Mouse (Mus musculus) hindbrain, embryonic 12.5 days (tissue): ENCODE measurements around the gene Klk1b4. TPM values are rescaled to one million over a fixed set of nuclear protein-coding genes. Genes with fewer than 3 reads are reported as not detected.
A peak's percentile ranks its signal among the peaks of the same experiment; 100 is the strongest.

Source experiments
- ATAC-seq: fragments of 200-750 bp; cut with Nextera tagmentation; 2 replicates; pipeline ENCODE4 v1.8.0; 2017; ENCODE audit warnings: moderate TSS enrichment; ENCODE audit not compliant: low FRiP score
- H3K27ac ChIP-seq: fragments of 300-500 bp; sonication (generic); 2 replicates; pipeline ENCODE4 v1.5.1; 2016; ENCODE audit warnings: mild to moderate bottlenecking
- H3K27me3 ChIP-seq: fragments of 300-500 bp; sonication (generic); 2 replicates; pipeline ENCODE4 v1.6.1; 2016; ENCODE audit warnings: mild to moderate bottlenecking
- H3K36me3 ChIP-seq: fragments of 300-500 bp; sonication (generic); 2 replicates; pipeline ENCODE4 v1.6.1; 2016; ENCODE audit warnings: mild to moderate bottlenecking
- H3K4me1 ChIP-seq: fragments of 300-500 bp; sonication (generic); 2 replicates; pipeline ENCODE4 v1.6.1; 2016
- H3K4me2 ChIP-seq: fragments of 300-500 bp; sonication (generic); replicated peaks from 2 replicates; pipeline ENCODE4 v1.6.1; 2016; ENCODE audit warnings: mild to moderate bottlenecking
- H3K4me3 ChIP-seq: fragments of 300-500 bp; sonication (generic); 2 replicates; pipeline ENCODE4 v1.5.1; 2016; ENCODE audit warnings: mild to moderate bottlenecking
- H3K9ac ChIP-seq: fragments of 300-500 bp; sonication (generic); 2 replicates; pipeline ENCODE4 v1.6.1; 2016; ENCODE audit warnings: mild to moderate bottlenecking, moderate library complexity
- H3K9me3 ChIP-seq: fragments of 300-500 bp; sonication (generic); replicated peaks from 2 replicates; pipeline ENCODE4 v1.6.1; 2016; ENCODE audit warnings: mild to moderate bottlenecking
- WGBS: fragments of 180-500 bp; shearing (Covaris S2); methylation state at CpG from one replicate; pipeline ENCODE4 v1.1.7; 2016; 5-methylcytosine and 5-hydroxymethylcytosine counted together
- polyA plus RNA-seq: library from polyadenylated mRNA; unstranded; fragments of >200 nt; fragmentation: Nextera tagmentation; extraction: Ambion mirVana; gene quantifications from 2 replicates; pipeline ENCODE4 v1.2.1, GENCODE M21; 2016

Klk1b4 gene
- polyA plus RNA-seq, 1 experiment from 2014 or later: not detected

DNA sequence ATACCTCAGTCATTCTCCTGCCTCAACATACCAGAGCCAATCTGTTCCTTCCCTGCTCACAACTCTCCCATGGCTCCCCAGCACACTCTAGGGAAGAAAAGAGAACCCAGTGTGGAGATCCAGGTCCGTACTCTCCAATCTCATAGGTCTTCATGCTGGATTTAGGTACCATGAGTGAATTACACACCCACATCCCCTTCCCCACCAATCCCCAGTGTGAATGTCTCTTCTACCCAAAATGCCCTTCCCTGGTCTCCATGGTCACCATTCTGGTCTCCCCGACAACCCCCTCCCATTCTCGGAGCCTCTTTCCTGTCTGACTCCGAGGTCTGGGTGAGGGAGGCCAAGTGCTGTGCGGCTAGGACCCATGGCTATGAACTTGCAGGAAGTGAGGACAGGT is 53.9 kb downstream of the Klk1b4 start, which contains the start of gene Gm15517:
Gene Gm15517 (plus strand): TSS at position 301 of the 400 bp plus-strand sequence.
- ATAC-seq: 0 out of 2 replicates have a peak, but pooled peaks have one; percentile 5
- Histone ChIP-seq H3K27ac (no peak within 1 kb of the TSS), H3K9me3 (no peaks in the 10 kb centered on the region), H3K4me3 (no peak within 1 kb of the TSS), H3K4me2 (no peak within 1 kb of the TSS), H3K4me1 (peaks cover 5% of the 10 kb centered on the region; the same call in 1 of the 2 replicates), H3K27me3 (peaks cover 19% of the 10 kb centered on the region), H3K9ac (no peak within 1 kb of the TSS), H3K36me3 (no peaks in the 10 kb centered on the region)
- WGBS: 54% methylated on average over 5 of the region's 5 CpGs

Other genes starting within 250 kb of the Klk1b4 start
- not detected in 2 replicates for gene Klk1b1, start 240.7 kb upstream of the Klk1b4 start, polyA plus RNA-seq
- gene Klk1b9, start 231.4 kb upstream of the Klk1b4 start, polyA plus RNA-seq: not detected in 2 replicates
- not detected in 2 replicates for gene Klk1b11, start 211.6 kb upstream of the Klk1b4 start, polyA plus RNA-seq
- gene Klk1b26, start 195.3 kb upstream of the Klk1b4 start, polyA plus RNA-seq: not detected in 2 replicates
- gene Klk1b27, start 155.1 kb upstream of the Klk1b4 start, polyA plus RNA-seq: not detected in 2 replicates
- not detected in 2 replicates for gene Klk1b21, start 105.1 kb upstream of the Klk1b4 start, polyA plus RNA-seq
- not detected in 2 replicates for gene Klk1b22, start 94.8 kb upstream of the Klk1b4 start, polyA plus RNA-seq
- gene Klk1b16, start 70.7 kb upstream of the Klk1b4 start, polyA plus RNA-seq: not detected in 2 replicates
- gene Klk1b24, start 19.2 kb upstream of the Klk1b4 start, polyA plus RNA-seq: not detected in 2 replicates
- not detected in 2 replicates for gene Klk1b3, start 9.2 kb upstream of the Klk1b4 start, polyA plus RNA-seq
- not detected in 2 replicates for gene Klk1b5, start 8.5 kb downstream of the Klk1b4 start, polyA plus RNA-seq
- not detected in 2 replicates for gene Klk1, start 17.9 kb downstream of the Klk1b4 start, polyA plus RNA-seq
- gene Gm36864, start 28.7 kb downstream of the Klk1b4 start, polyA plus RNA-seq: not detected in 2 replicates
- gene 1700028J19Rik, start 39.3 kb downstream of the Klk1b4 start, polyA plus RNA-seq: 1.1 and 1.2 TPM in 2 replicates
- 182 and 196 TPM in 2 replicates for gene 2410002F23Rik, start 39.3 kb downstream of the Klk1b4 start, polyA plus RNA-seq
- not detected in 2 replicates for gene Acp4, start 49.9 kb downstream of the Klk1b4 start, polyA plus RNA-seq
- gene Gm15517, start 54.0 kb downstream of the Klk1b4 start, polyA plus RNA-seq: not detected in 2 replicates
- gene Clec11a, start 99.5 kb downstream of the Klk1b4 start, polyA plus RNA-seq: 2.0 and 2.9 TPM in 2 replicates
- gene Shank1, start 102.8 kb downstream of the Klk1b4 start, polyA plus RNA-seq: 12.5 and 12.8 TPM in 2 replicates
- 6.8 and 7.5 TPM in 2 replicates for gene Syt3, start 176.7 kb downstream of the Klk1b4 start, polyA plus RNA-seq
- gene 1700008O03Rik, start 178.4 kb downstream of the Klk1b4 start, polyA plus RNA-seq: 1.1 and 1.9 TPM in 2 replicates
- 12.6 and 12.7 TPM in 2 replicates for gene Lrrc4b, start 221.6 kb downstream of the Klk1b4 start, polyA plus RNA-seq